Mouse (Mus musculus): Measurements from ENCODE around the gene Cep295.
"Not testable (repeated sequence)": the region's sequence is repeated elsewhere in the genome, so short reads cannot be mapped to it uniquely, and the experiment has no call there.

Cep295 gene

DNA sequence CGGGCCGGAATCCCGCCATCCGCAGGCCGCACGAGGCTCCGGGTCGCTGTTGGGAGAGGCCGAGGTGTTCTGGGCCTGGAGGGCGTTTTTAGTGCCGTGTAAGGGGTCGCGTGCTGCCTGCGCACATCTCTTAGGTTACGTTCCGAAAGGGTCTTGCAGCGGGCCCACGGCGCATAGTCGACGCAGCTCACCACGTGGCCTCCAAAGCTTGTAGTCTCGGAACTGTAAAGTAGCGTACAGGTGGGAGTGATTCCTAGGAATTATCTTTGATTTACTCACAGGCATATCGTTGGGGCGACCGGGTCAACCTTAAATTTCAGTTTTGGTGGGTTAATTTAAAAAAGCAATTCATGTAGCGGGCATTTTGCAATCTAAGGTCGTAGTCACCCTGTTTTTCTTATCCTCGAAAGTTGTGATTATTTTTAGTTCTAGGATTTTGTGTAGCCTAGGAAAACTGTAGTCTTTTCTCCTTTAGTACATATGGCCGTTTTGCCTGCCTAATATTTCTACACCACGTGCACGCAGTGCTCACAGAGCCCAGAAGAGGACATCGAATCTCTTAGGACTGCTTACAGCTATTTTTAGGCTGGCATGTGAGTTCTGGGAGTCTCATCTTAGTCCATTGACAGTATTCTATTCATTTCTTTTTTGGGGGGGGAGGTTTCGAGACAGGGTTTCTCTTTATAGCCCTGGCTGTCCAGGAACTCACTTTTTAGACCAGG is 51.0 kb downstream of the Cep295 start, which contains the start of gene 4931406C07Rik:
4931406C07Rik (minus strand) TSS at position 51 of the 722 bp plus-strand sequence.
- peak in 1 of 2 experiments; percentile 14 for DNase-seq (ENCODE audit: low spot score in 2 of 2)

DNA sequence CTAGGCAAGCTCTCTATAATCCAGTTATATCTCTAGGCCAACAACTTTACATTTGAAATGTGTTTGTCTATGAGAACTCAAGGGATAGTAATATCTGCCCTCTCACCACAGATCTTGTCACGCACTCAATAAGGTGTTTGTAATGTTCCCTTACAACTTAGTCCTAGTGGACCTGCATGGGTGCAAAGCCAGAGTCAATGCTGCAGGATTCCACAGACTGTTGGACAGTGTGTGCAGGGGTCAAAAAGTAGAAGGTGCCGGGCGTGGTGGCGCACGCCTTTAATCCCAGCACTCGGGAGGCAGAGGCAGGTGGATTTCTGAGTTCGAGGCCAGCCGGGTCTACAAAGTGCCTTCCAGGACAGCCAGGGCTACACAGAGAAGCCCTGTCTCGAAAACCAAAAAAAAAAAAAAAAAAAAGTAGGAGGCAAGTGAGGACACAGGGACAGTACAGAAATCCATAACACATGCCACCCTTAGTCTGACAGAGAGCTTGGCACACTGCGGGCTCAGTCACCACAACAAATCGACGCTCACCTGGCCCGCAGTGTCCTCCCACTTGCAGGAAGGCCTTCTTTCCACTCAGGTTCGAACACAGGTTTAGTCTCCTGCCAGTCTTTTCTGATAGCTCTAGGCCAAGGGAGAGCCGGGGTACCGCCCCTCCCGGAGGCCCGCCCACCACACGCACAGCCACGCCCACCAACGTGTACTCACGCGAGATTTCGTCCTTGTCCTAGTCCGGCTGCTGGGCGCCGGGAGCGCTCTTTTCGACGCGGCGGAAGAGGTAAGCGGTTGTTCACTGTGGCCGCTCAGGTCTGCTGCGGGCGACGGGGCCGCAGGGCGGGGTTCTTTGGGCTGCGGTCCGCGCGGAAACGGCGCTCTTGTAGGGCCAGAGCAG is 51.8 kb downstream of the Cep295 start, which contains the start of gene Taf1d:
Taf1d (plus strand) TSS at position 712 of the 895 bp plus-strand sequence.
- DNase-seq (ENCODE audit: low spot score in 2 of 2): peak; percentile 88 to 95

DNA sequence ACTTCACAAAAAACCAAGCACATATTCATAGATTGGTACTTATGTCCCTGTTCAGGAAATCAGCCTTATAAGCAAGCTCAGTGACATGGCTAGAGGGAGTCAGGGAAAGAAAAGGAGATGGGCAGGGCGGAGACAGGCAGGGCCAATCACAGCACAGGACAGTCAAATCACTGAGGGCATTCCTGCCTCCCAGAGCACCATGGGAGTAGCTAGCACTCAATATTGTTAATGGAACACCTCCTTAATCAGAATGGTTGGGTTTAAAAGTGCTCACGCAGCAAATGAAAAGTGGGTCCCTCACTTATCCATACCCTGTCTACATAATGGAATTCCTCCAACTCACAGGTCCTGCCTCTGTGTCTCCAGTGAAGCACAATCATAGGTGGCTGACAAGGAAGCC is 54.7 kb downstream of the Cep295 start:
- DNase-seq (ENCODE audit: low spot score in 2 of 2): no peak

DNA sequence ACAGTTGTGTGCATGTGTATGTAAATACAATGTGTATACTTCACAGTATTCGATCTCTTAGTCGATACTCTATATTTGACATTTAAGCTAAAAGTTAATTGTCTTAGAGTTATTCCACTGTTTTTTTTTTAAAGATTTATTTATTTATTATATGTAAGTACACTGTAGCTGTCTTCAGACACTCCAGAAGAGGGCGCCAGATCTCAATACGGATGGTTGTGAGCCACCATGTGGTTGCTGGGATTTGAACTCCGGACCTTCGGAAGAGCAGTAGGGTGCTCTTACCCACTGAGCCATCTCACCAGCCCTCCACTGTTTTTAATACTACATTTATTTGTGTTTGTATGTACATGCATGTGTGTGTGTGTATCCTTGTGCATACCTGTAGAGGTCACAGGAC is 55.6 kb downstream of the Cep295 start:
- DNase-seq (ENCODE audit: low spot score in 2 of 2): not testable (repeated sequence)

DNA sequence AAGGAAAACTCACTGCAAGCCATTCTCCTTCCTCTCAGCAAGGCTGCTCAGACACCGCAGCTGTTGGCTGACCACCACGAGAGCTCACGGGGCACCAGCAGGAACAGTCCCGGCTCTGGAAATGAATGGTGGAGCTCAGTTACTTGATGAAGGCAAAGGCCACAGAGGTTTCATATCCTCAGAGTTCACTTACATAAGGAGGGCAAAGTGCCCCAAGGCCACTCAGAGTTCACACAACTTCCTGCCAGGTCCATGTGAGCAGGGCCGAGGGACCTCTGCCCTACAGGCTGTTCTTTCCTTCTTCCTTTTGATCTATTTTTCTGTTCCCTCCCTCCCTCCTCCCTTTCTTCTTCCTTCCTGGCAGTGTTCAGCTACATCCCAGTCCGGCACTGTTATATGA is 56.2 kb downstream of the Cep295 start:
- no peak for DNase-seq (ENCODE audit: low spot score in 2 of 2)

DNA sequence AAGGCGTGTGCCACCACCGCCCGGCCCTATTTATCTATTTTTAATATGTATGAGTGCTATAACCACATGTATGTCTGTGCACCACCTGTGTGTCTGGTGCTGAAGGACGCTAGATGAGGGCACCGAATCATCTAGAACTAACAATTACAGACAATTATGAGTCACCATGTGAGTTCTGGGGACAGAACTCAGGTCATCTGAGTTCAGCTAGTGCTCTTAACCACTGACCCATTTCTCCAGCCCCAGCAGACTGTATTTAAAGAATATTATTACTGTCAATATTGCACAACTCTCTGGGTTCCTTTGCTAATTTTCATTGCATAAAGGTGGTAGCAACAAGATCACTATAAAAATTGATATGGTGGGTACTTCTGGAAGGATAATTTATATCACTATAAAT is 57.5 kb downstream of the Cep295 start:
- no peak for DNase-seq (ENCODE audit: low spot score in 2 of 2)

DNA sequence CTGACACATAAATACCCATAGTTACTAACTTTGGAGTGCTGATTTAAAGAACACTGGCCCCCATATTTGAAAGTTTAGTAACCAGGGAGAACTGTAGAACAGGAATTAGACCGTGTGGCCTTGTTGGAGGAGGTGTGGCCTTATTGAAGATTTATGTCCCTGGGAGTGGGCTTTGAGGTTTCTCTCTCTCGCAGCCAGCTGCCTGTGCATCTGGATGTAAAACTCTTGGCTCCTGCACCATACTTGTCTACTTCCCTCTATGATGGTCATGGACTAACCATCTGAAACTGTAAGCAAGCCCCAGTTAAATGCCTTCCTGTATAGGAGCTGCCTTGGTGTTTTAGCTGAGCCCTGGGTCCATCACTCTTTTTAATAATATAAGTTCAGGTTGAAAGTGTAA is 59.1 kb downstream of the Cep295 start:
- no peak for DNase-seq (ENCODE audit: low spot score in 2 of 2)

DNA sequence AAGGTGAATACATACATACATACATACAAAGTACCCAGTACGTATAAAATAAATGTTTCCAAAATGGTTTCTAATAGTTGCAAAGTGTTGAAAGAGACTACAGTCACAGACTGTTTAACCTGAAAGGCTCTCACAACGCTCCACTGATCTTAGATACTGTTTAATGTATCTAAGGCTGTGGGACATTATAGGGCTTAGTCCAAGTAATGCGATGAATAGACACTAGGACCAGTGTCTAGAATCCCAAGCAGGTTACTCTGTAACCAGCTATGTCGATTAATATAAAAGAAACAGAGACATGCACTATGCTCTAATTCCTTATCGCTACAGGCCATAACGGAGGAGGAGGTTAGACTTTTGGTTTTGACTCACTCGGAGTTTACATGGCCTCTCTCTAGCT is 60.5 kb downstream of the Cep295 start:
- no peak for DNase-seq (ENCODE audit: low spot score in 2 of 2)

DNA sequence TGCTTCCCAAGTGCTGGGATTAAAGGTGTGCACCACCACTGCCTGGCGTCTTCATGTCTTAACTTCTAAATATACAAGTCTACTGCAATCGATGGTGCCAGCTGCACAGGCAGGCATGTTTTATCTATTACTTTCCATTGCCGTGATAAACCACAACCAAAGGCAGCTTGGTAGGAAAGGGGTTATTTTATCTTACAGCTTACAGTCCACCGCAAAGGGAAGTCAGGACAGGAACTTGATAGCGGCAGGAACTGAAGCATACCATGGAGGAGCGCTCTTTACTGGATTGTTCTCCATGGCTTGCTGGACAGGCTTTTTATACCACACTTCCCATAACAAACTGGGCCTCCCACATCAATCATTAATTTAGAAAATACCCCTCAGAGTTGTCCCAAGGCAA is 68.3 kb downstream of the Cep295 start:
- no peak for DNase-seq (ENCODE audit: low spot score in 2 of 2)

DNA sequence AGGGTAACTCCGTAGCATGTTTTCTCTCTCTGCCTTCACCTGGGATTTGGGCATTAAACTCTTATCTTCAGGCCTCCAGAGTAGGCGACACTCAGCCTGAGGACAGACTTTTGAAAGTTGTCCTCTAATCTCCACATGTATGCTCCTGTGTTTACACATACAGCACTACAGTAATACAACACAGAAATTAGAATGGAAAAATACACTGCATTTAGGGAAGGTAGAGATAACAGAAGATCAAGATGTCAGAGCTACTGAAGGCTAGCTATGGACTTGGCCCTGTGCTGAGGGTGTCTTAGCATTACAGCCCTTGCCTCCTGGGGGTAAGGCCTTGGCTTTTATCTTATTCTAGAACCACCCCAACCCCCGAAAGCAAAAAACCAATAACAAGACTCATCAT is 69.2 kb downstream of the Cep295 start:
- DNase-seq (ENCODE audit: low spot score in 2 of 2): no peak

DNA sequence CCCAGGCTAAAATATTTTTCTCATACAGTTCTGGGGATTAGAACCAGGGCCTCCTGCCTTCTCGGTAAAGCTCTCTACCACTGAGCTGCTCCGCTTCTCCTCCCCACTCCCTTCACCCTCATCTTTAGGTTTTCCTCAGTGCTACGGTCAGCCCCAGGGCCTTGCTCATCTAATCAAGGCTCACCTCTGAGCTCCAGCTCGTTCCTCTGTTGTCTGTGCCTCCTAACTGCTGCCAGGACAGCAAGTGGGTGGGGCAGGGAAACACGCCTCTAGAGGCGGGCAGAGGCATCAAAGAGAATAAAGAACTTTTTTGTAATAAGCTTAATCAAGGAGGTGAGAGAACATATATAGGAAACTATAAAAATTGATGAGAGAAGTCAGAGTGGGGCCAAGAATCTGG is 69.7 kb downstream of the Cep295 start:
- no peak for DNase-seq (ENCODE audit: low spot score in 2 of 2)

DNA sequence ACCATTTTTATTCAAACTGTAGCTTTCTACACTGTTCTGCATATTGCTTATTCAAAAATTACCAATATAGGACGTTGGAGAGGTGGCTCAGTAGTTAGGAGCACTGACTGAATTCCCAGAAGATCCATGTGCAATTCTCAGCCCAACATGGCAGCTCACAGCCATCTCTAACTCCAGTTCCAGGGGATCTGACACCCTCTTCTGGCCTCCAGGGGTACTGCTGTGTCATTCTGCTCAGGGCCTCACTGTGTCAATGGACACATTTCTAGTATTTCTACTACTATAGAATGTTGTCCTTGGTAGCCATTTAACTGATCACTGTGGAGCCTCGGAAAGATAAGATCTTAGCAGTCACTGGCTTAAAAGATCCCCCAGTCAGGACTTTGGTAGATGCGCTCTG is 72.1 kb downstream of the Cep295 start:
- no peak for DNase-seq (ENCODE audit: low spot score in 2 of 2)

DNA sequence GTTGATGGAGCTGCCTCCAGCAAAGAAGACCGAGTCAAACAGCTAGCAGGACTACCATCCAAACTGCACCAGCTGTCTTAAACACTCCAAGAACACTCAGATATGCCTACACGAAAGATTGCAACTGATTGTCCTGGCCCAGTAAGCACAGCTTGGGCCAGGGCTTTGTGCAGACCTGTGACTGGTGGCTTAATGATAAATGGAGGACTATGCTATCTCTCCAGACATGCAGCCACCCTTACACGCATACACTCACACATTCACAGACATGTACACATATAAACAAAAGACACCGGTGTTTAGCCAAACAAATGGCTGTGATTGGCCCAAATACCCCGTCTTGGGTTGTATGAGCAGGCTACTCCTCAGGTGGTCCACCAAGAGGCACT is 77.1 kb downstream of the Cep295 start:
- no peak for DNase-seq (ENCODE audit: low spot score in 2 of 2)

DNA sequence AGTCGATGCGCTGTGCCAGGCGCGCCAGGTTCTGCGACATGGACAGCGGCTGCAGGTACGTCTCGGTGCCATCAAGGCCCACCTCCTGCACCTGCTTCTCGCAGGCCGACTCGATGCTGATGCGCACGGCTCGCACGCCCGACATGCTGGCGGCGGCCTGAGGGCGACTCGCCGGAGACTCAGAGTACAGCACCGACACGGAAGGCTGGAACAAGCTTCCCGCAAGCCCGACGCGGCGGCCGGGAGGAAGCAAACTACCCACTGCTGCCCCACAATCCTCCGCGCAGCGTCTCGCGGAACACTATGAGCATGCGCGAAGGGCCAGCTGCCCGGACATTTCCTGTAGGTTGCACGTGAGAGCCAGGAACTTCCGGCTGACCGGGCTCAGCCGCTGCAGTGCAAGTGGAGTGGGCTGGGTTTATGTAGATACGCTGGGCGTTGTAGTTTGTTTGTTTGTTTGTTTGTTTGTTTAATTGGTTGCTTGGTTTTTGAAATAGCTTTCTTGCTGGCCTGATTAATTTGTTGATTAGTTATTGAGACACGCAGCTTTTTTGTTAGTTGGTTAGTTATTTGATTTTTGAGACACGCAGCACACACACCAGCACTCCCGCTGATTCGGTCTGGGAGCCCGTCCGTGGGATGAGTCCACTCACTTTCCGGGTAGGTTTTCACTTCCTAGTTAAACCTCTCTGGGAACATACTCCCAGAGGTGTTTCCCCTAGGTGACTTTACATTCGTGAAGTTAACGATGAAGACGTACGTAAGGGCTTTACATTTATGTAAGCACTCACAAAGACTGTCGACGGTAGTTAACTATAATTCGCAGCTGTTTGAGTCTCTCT is 77.7 kb downstream of the Cep295 start, which contains the start of gene Med17:
Med17 (minus strand) TSS at position 283 of the 842 bp plus-strand sequence.
- DNase-seq (ENCODE audit: low spot score in 2 of 2): peak; percentile 82 to 92

DNA sequence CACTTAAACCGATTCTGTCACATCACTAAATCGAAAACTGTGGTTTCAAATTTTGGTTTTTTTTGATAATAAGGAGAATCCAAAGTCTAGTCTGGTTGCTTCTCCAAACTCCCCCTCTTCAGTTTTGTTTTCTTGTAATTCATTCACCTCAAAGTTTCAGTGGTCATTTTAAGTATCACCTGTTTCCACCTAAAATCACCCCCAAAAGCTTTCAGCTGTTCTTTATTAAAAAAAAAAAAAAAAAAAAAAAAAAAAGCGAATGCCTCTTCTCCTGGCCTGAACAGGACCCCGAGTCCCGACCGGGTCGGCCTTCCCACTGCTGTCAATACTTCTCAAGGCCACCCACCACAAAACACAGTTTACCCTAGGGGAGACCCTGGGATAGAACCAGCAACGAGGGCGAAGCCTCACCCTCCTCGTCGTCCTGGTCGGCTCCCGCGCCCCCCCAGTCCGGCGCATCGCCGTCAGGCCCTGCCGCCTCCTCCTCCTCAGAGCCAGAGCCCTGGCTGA is 78.4 kb downstream of the Cep295 start:
- no peak for DNase-seq (ENCODE audit: low spot score in 2 of 2)

DNA sequence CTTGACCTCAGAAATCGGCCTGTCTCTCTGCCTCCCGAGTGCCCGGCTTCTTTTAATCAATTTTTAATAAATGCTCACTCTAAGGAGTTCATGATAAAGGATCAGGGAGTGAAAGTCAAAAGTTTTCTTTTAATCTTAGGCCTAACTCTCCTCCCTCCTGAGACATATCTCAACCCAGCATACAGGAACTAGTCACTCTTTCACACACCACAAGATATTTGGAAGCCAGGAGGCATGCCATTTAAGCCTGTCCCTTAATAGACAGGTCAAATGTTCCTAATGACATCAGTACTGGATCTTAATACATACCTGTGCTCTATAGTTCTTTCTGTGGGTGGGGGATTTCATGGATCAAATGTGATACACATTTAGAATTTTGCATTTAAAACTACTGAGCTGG is 79.2 kb downstream of the Cep295 start:
- DNase-seq (ENCODE audit: low spot score in 2 of 2): no peak

DNA sequence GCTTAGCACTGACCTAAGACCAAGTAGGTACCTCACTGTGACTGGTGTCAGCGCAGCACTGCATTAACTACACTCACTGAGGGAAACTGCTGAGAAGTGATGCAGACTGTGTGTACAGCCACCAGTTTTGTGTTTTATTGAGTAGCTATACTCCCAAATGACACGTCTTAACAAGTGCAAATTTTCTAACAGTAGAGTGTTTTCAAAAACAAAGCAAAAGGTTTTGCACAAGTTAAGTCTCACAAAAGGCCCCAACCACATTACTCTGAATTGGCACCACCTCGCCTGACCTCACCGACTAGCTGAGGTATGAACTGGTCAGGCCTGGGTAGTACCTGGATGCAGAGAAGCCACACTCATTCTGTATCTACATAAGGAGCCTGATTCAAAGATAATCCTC is 80.7 kb downstream of the Cep295 start:
- no peak for DNase-seq (ENCODE audit: low spot score in 2 of 2)

DNA sequence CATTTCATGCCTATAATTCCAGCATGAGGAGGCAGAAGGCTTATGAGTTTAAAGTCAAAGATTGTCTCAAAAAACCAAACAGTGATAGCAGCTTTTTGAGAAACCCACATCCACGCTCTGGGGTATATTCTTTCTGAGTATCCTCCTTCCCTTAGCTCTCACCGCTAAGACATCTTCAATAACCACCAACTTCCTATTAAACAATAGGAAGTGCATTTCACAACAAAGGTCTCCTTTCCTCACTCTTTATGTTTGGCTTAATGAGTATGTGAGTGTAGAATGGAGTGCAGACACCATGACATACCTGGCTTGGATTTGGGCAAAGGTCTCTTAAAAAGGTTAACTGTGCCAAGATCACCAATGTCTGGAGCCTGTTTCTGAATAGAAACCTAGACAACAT is 83.6 kb downstream of the Cep295 start:
- no peak for DNase-seq (ENCODE audit: low spot score in 2 of 2)
